Mouse (Mus musculus) kidney, postnatal 0 days (tissue): Measurements from ENCODE around the gene Ddx23. TPM values are rescaled to one million over a fixed set of nuclear protein-coding genes. Genes with fewer than 3 reads are reported as not detected.

Experiments used
- ATAC-seq: fragments of 200-750 bp; cut with Nextera tagmentation; replicated peaks from 2 replicates; pipeline ENCODE4 v1.8.0; 2017; ENCODE audit warnings: low read depth, moderate number of reproducible peaks, moderate TSS enrichment, moderate library complexity; ENCODE audit not compliant: low FRiP score
- DNase-seq: peaks from one replicate; pipeline ENCODE4 v3.0.0-alpha.2; 2016; ENCODE audit warnings: low spot score
- H3K27ac ChIP-seq: fragments of 300-500 bp; sonication (generic); 2 replicates; pipeline ENCODE4 v1.5.1; 2014; ENCODE audit warnings: mild to moderate bottlenecking
- H3K27me3 ChIP-seq: fragments of 300-500 bp; sonication (generic); 2 replicates; pipeline ENCODE4 v1.6.1; 2014; ENCODE audit warnings: low read length, mixed read lengths; ENCODE audit not compliant: insufficient read depth
- H3K36me3 ChIP-seq: fragments of 300-500 bp; sonication (generic); 2 replicates; pipeline ENCODE4 v1.6.1; 2014; ENCODE audit warnings: low read length, mixed read lengths; ENCODE audit not compliant: insufficient read depth
- H3K4me1 ChIP-seq: fragments of 300-500 bp; sonication (generic); replicated peaks from 2 replicates; pipeline ENCODE4 v1.6.1; 2014; ENCODE audit warnings: antibody characterized with exemption, low read length, mixed read lengths; ENCODE audit not compliant: insufficient read depth
- H3K4me2 ChIP-seq: fragments of 300-500 bp; sonication (generic); 2 replicates; pipeline ENCODE4 v1.6.1; 2014; ENCODE audit warnings: mild to moderate bottlenecking, low read length, moderate library complexity, mixed read lengths
- H3K4me3 ChIP-seq: fragments of 300-500 bp; sonication (generic); replicated peaks from 2 replicates; pipeline ENCODE4 v1.5.1; 2014; ENCODE audit warnings: low read depth, low read length
- H3K9ac ChIP-seq: fragments of 300-500 bp; sonication (generic); 2 replicates; pipeline ENCODE4 v1.6.1; 2014; ENCODE audit warnings: low read depth, low read length
- H3K9me3 ChIP-seq: fragments of 300-500 bp; sonication (generic); replicated peaks from 2 replicates; pipeline ENCODE4 v1.6.1; 2016; ENCODE audit warnings: low read length, inconsistent platforms, mixed read lengths
- CTCF ChIP-seq: IDR thresholded peaks from 2 replicates; pipeline ENCODE4 v1.5.1; 2016; ENCODE audit warnings: antibody characterized with exemption, low read depth, mild to moderate bottlenecking, moderate library complexity
- WGBS: fragments of 180-500 bp; shearing (Covaris S2); extraction: QIAGEN DNeasy Blood & Tissue Kit; methylation state at CpG from one replicate; pipeline ENCODE4 v1.1.7; 2014; 5-methylcytosine and 5-hydroxymethylcytosine counted together
- polyA plus RNA-seq: library from polyadenylated mRNA; unstranded; fragments of >200 nt; fragmentation: Nextera tagmentation; extraction: Ambion mirVana; gene quantifications from 2 replicates; pipeline ENCODE4 v1.2.1, GENCODE M21; 2015

The Ddx23 gene
- 14.6 and 17.6 TPM in 2 replicates for polyA plus RNA-seq

- H3K4me3 ChIP-seq = peak within 1 kb of the TSS; percentile 57
- WGBS = 4% methylated on average over 47 of the region's 48 CpGs
- peak; percentile 98 for DNase-seq
- H3K9me3 ChIP-seq = no peaks in the 10 kb centered on the region
- peak within 1 kb of the TSS; percentile 80 for H3K27ac ChIP-seq
- ATAC-seq = peak; percentile 93
- H3K27me3 ChIP-seq = no peaks in the 10 kb centered on the region
- H3K4me2 ChIP-seq = peak within 1 kb of the TSS; percentile 60
- no peak; the same call in 1 of the 2 replicates for TF ChIP-seq CTCF
- no peaks in the 10 kb centered on the region for H3K4me1 ChIP-seq
- H3K36me3 ChIP-seq = peaks cover 9% of the 10 kb centered on the region
- H3K9ac ChIP-seq = peak within 1 kb of the TSS; percentile 78
Measured at GRCm38 (mm10) chr15:98662567-98663545, at the start of gene Ddx23. TSS of gene Ddx23 (minus strand) at chr15:98662894.

- Histone ChIP-seq H3K27ac (no peak overlapping the region), H3K9me3 (no peaks in the 10 kb centered on the region), H3K36me3 (no peaks in the 10 kb centered on the region), H3K4me3 (no peak overlapping the region), H3K27me3 (no peaks in the 10 kb centered on the region), H3K9ac (no peak overlapping the region), H3K4me2 (no peak overlapping the region), H3K4me1 (no peaks in the 10 kb centered on the region)
- peak; percentile 88 for TF ChIP-seq CTCF
- ATAC-seq (no peak), DNase-seq (peak; percentile 73)
- WGBS = 10% methylated on average over 9 of the region's 9 CpGs
Measured at GRCm38 (mm10) chr15:98710442-98710841, 47.7 kb upstream of the Ddx23 start.

- no peaks in the 10 kb centered on the region for H3K36me3 ChIP-seq
- peak; percentile 96 for DNase-seq
- H3K4me3 ChIP-seq = peak within 1 kb of the TSS; percentile 34
- H3K4me1 ChIP-seq = no peaks in the 10 kb centered on the region
- H3K27me3 ChIP-seq = no peaks in the 10 kb centered on the region
- WGBS = 13% methylated on average over 16 of the region's 16 CpGs
- peak; percentile 67 for ATAC-seq
- peak; percentile 82 for TF ChIP-seq CTCF
- H3K27ac ChIP-seq = no peak within 1 kb of the TSS
- no peak within 1 kb of the TSS for H3K9ac ChIP-seq
- no peaks in the 10 kb centered on the region for H3K9me3 ChIP-seq
- H3K4me2 ChIP-seq = peak within 1 kb of the TSS; percentile 73
Measured at GRCm38 (mm10) chr15:98707766-98708372, 45.2 kb upstream of the Ddx23 start, which contains the start of gene Ccdc65. TSS of gene Ccdc65 (plus strand) at chr15:98708207.

GRCm38 (mm10) chr15:98704312-98704711, 41.6 kb upstream of the Ddx23 start:
- TF ChIP-seq CTCF = no peak
- Histone ChIP-seq H3K27me3 (peaks cover 18% of the 10 kb centered on the region), H3K27ac (no peak overlapping the region), H3K36me3 (no peaks in the 10 kb centered on the region), H3K9ac (no peak overlapping the region), H3K4me3 (no peak overlapping the region), H3K9me3 (no peaks in the 10 kb centered on the region), H3K4me1 (no peaks in the 10 kb centered on the region), H3K4me2 (no peak overlapping the region)
- WGBS = 58% methylated on average over 9 of the region's 9 CpGs
- ATAC-seq (no peak), DNase-seq (no peak)

- peak overlapping the region; percentile 54 for H3K4me2 ChIP-seq
- TF ChIP-seq CTCF = peak; percentile 94
- H3K9me3 ChIP-seq = no peaks in the 10 kb centered on the region
- peak overlapping the region; percentile 20; the same call in 1 of the 2 replicates for H3K4me3 ChIP-seq
- ATAC-seq (peak; percentile 66; the same call in 1 of the 2 replicates), DNase-seq (peak; percentile 89)
- H3K9ac ChIP-seq = no peak overlapping the region
- WGBS = 6% methylated on average over 40 of the region's 40 CpGs
- no peaks in the 10 kb centered on the region for H3K36me3 ChIP-seq
- 0 out of 2 replicates have a peak, but pooled peaks cover 3% of the 10 kb centered on the region for H3K4me1 ChIP-seq
- H3K27me3 ChIP-seq = peaks cover 18% of the 10 kb centered on the region
- no peak overlapping the region for H3K27ac ChIP-seq
Measured at GRCm38 (mm10) chr15:98699190-98700105, 36.8 kb upstream of the Ddx23 start.
